Mouse (Mus musculus) CH12.LX (cell line): ENCODE measurements around the gene Dpy19l3. TPM values are rescaled to one million over a fixed set of nuclear protein-coding genes. Genes with fewer than 3 reads are reported as not detected.

Source experiments
- DNase-seq: peaks from one replicate; pipeline ENCODE4 v3.0.0-alpha.2; 2013; ENCODE audit errors: extremely low read depth
- H3K27ac ChIP-seq: 2 replicates; pipeline ENCODE4 v1.5.1; 2012; ENCODE audit warnings: low read depth, mild to moderate bottlenecking, control low read depth, moderate library complexity; ENCODE audit not compliant: insufficient read depth
- H3K27me3 ChIP-seq: replicated peaks from 2 replicates; pipeline ENCODE3; 2012; ENCODE audit warnings: inconsistent platforms
- H3K36me3 ChIP-seq, 2 experiments: replicated peaks in 1 of 2; 2 replicates each; pipeline versions ENCODE3 to v1.6.1; 2012; ENCODE audit warnings: inconsistent platforms in 1 of 2, low read length in 1 of 2, mild to moderate bottlenecking in 1 of 2, mixed read lengths in 1 of 2, moderate library complexity in 1 of 2; ENCODE audit not compliant: control insufficient read depth in 1 of 2, insufficient read depth in 1 of 2
- H3K4me1 ChIP-seq, 2 experiments: 2 replicates each; pipeline ENCODE4 v1.6.1; 2012; ENCODE audit warnings: inconsistent platforms in 1 of 2, moderate library complexity in 1 of 2; ENCODE audit not compliant: insufficient read depth in 2 of 2, control insufficient read depth in 1 of 2
- H3K4me2 ChIP-seq: 2 replicates; pipeline ENCODE4 v1.6.1; 2012; ENCODE audit warnings: low read depth, mild to moderate bottlenecking, control low read depth; ENCODE audit not compliant: poor library complexity, insufficient read depth, severe bottlenecking
- H3K4me3 ChIP-seq, 3 experiments: fragments of 150-350 bp in 1 of 3; sonication (generic) in 1 of 3; replicated peaks in 1 of 3; 2 replicates each; pipeline versions ENCODE3 to v1.5.1; 2011 to 2012; ENCODE audit warnings: low read depth in 2 of 3, low read length in 2 of 3, mild to moderate bottlenecking in 2 of 3, moderate library complexity in 2 of 3, control low read depth in 1 of 3, improper control_type of control experiment in 1 of 3, inconsistent platforms in 1 of 3, mixed read lengths in 1 of 3; ENCODE audit not compliant: poor library complexity in 1 of 3
- H3K79me2 ChIP-seq: replicated peaks from 2 replicates; pipeline ENCODE4 v1.6.1; 2012; ENCODE audit warnings: mild to moderate bottlenecking, moderate library complexity; ENCODE audit not compliant: control insufficient read depth, poor library complexity, insufficient read depth, severe bottlenecking; ENCODE audit errors: extremely low read depth
- H3K9ac ChIP-seq: 2 replicates; pipeline ENCODE4 v1.6.1; 2012; ENCODE audit warnings: low read depth, mild to moderate bottlenecking, control low read depth, moderate library complexity; ENCODE audit not compliant: insufficient read depth
- H3K9me3 ChIP-seq: replicated peaks from 2 replicates; pipeline ENCODE3; 2012; ENCODE audit warnings: low read length, inconsistent platforms, mixed read lengths
- CHD1 ChIP-seq: IDR thresholded peaks from 2 replicates; pipeline ENCODE4 v1.6.1; 2012; ENCODE audit warnings: low read depth, low read length, improper control_type of control experiment, inconsistent platforms
- CTCF ChIP-seq, 2 experiments: IDR thresholded peaks in 1 of 2; conservative IDR thresholded peaks in 1 of 2; 2 replicates each; pipeline ENCODE4 v1.5.1; 2011 to 2012; ENCODE audit warnings: low read depth in 2 of 2, low read length in 2 of 2, improper control_type of control experiment in 1 of 2, inconsistent platforms in 1 of 2, mild to moderate bottlenecking in 1 of 2, moderate library complexity in 1 of 2
- GABPA ChIP-seq: IDR thresholded peaks from 2 replicates; pipeline ENCODE4 v1.6.1; 2012; ENCODE audit warnings: low read depth, low read length, improper control_type of control experiment, inconsistent platforms; ENCODE audit not compliant: insufficient replicate concordance
- JUN ChIP-seq: IDR thresholded peaks from 2 replicates; pipeline ENCODE4 v1.6.1; 2011; ENCODE audit warnings: low read depth, mild to moderate bottlenecking, low read length, improper control_type of control experiment, moderate library complexity; ENCODE audit not compliant: insufficient read depth
- MXI1 ChIP-seq: IDR thresholded peaks from 2 replicates; pipeline ENCODE4 v1.6.1; 2011; ENCODE audit warnings: mild to moderate bottlenecking, low read depth, low read length, improper control_type of control experiment
- NRF1 ChIP-seq: IDR thresholded peaks from 2 replicates; pipeline ENCODE4 v1.6.1; 2014; ENCODE audit warnings: low read depth, mild to moderate bottlenecking, inconsistent platforms, low read length, improper control_type of control experiment, moderate library complexity
- PAX5 ChIP-seq: IDR thresholded peaks from 2 replicates; pipeline ENCODE4 v1.6.1; 2012; ENCODE audit warnings: low read length, inconsistent platforms, mixed read lengths
- RAD21 ChIP-seq: IDR thresholded peaks from 2 replicates; pipeline ENCODE4 v1.6.1; 2011; ENCODE audit warnings: low read depth, mild to moderate bottlenecking, low read length, improper control_type of control experiment, moderate library complexity
- SMC3 ChIP-seq: IDR thresholded peaks from 2 replicates; pipeline ENCODE4 v1.6.1; 2011; ENCODE audit warnings: low read depth, low read length, improper control_type of control experiment
- dilution Hi-C: fragments of 300-500 bp; cut with MboI; formaldehyde crosslinking; loops from 2 replicates; pipeline ENCODE4 v1.14.3; 2020; ENCODE audit warnings: low sequenced_read_pairs; ENCODE audit not compliant: extremely low pct_unique_long_range_greater_than_20kb, extremely low pct_ligation_motif_present
- in situ Hi-C: fragments of 300-500 bp; cut with MboI; formaldehyde crosslinking; loops from 3 replicates; pipeline ENCODE4 v1.14.3; 2019; ENCODE audit warnings: low sequenced_read_pairs, low pct_ligation_motif_present, low pct_unique_long_range_greater_than_20kb, mixed read lengths
- polyA plus RNA-seq: library from polyadenylated mRNA; unstranded; fragments of >175 nt; gene quantifications from 2 replicates; pipeline ENCODE4 v1.2.1, GENCODE M21; 2012; ENCODE audit warnings: low read depth; ENCODE audit not compliant: insufficient read length
- total RNA-seq, 2 experiments: library from RNA; depleted of rRNA; stranded (reverse); fragments of 300-350 nt in 1 of 2; fragments of >200 nt in 1 of 2; gene quantifications; 2 replicates each; pipeline ENCODE4 v1.2.3; 2012 to 2014

Dpy19l3 gene
- total and polyA plus RNA-seq, 3 experiments = 5.0 to 18.3 (median 5.5) TPM

GRCm38 (mm10) chr7:35659173-35659572 is 95.1 kb downstream of the Dpy19l3 start:
- Histone ChIP-seq H3K27me3 (no peaks in the 10 kb centered on the region), H3K9ac (no peak overlapping the region), H3K36me3 (no peaks in the 10 kb centered on the region), H3K4me1 (peaks cover 0 to 3% of the 10 kb centered on the region in 2 experiments; a peak in 1 of 4 replicates), H3K79me2 (no peaks in the 10 kb centered on the region), H3K4me2 (no peak overlapping the region), H3K9me3 (peaks cover 4% of the 10 kb centered on the region), H3K27ac (no peak overlapping the region), H3K4me3 (no peak overlapping the region)
- dilution Hi-C loops (no loop called here), in situ Hi-C loops (loop anchor here (25.0 kb wide), 1 partner anchor 1703 kb away; no protein-coding TSS in a partner anchor)
- DNase-seq = peak; percentile 38
- TF ChIP-seq SMC3 = peak; percentile 51
- TF ChIP-seq JUN = no peak
- peak; percentile 76 to 79 for TF ChIP-seq CTCF (conservative IDR thresholded peaks at IDR 0.05 in 1 of 2, IDR thresholded peaks at IDR 0.05 in 1 of 2; ENCODE audit: low read depth in 2 of 2, low read length in 2 of 2)
- no peak for TF ChIP-seq GABPA
- peak; percentile 59 for TF ChIP-seq RAD21

- no peak for TF ChIP-seq CHD1
- H3K36me3 ChIP-seq = no peaks in the 10 kb centered on the region
- no peak for DNase-seq
Measured at GRCm38 (mm10) chr7:35657829-35658228, 96.4 kb downstream of the Dpy19l3 start.

DNA sequence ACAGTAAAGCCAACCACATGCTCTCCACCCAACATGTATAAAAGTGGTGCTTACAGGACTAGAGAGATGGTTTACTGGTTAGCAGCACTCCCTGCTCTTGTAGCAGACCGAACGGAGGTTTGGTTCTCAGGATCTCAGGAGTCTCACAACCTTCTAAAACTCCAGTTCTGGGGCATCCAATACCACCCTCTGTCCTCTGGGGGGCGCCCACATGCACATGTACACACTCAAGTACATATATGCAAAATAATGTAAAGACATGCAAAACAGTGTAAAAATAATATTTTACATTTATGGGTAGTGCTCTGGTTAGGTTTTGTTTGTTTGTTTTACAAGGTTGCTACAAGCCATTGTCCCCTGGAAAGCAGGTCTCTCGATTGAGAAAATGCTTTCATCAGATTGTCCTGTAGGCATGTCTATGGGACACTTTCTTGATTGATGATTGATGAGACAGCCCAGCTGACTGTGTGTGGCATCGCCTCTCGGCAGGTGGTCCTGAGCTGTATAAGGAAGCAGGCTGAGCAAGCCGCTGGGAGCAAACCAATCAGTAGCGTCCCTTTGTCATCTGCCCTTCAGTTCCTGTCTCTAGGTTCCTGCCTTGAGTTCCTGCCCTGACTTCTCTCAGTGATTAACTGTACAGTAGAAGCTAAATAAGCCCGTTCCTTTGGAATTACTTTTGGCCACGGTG is 102.5 kb downstream of the Dpy19l3 start:
- Histone ChIP-seq H3K9me3 (peaks cover 10% of the 10 kb centered on the region), H3K9ac (no peak overlapping the region), H3K4me1 (peaks cover 5 to 17% of the 10 kb centered on the region in 2 experiments)
- in situ Hi-C loops = loop anchor here (25.0 kb wide), 1 partner anchor 1711 kb away; no protein-coding TSS in a partner anchor
- no peak for DNase-seq
- TF ChIP-seq NRF1 = no peak
- peak in 1 of 2 experiments; percentile 25; a peak in 3 of 4 replicates for TF ChIP-seq CTCF (conservative IDR thresholded peaks at IDR 0.05 in 1 of 2, IDR thresholded peaks at IDR 0.05 in 1 of 2; ENCODE audit: low read depth in 2 of 2, low read length in 2 of 2)
- TF ChIP-seq MXI1 = no peak
- no peak for TF ChIP-seq PAX5
- TF ChIP-seq, all 38 proteins: peak for 1
- H3K4me3 ChIP-seq = no peak overlapping the region
- H3K36me3 ChIP-seq = no peaks in the 10 kb centered on the region
- dilution Hi-C loops = no loop called here
- H3K4me2 ChIP-seq = no peak overlapping the region
- peaks cover 3% of the 10 kb centered on the region; the same call in 1 of the 2 replicates for H3K79me2 ChIP-seq
- no peak overlapping the region for H3K27ac ChIP-seq
- peaks cover 14% of the 10 kb centered on the region for H3K27me3 ChIP-seq

More at GRCm38 (mm10) chr7:35657829-35658228, 96.4 kb downstream of the Dpy19l3 start:
- no peak overlapping the region for H3K9ac ChIP-seq
- no peak overlapping the region for H3K4me3 ChIP-seq
- in situ Hi-C loops (loop anchor here (25.0 kb wide), 1 partner anchor 1704 kb away; no protein-coding TSS in a partner anchor), dilution Hi-C loops (no loop called here)
- H3K9me3 ChIP-seq = peaks cover 4% of the 10 kb centered on the region
- H3K4me1 ChIP-seq = peaks cover 0 to 5% of the 10 kb centered on the region in 2 experiments; a peak in 2 of 4 replicates
- no peaks in the 10 kb centered on the region for H3K79me2 ChIP-seq
- no peak overlapping the region for H3K4me2 ChIP-seq
- H3K27me3 ChIP-seq = no peaks in the 10 kb centered on the region
- H3K27ac ChIP-seq = no peak overlapping the region
